Mouse (Mus musculus) ES-Bruce4 (cell line): ENCODE data around the gene Ssrp1.

ENCODE experiments used
- CTCF ChIP-seq: IDR thresholded peaks from one replicate; pipeline ENCODE4 v1.8.1; 2011; ENCODE audit warnings: low read depth, low read length
- EP300 ChIP-seq: IDR thresholded peaks from 2 replicates; pipeline ENCODE4 v1.6.1; 2011; ENCODE audit warnings: low read depth, low read length; ENCODE audit not compliant: insufficient read depth
- POLR2A ChIP-seq: IDR thresholded peaks from one replicate; pipeline ENCODE4 v1.8.1; 2011; ENCODE audit warnings: low read length; ENCODE audit not compliant: insufficient read depth

DNA sequence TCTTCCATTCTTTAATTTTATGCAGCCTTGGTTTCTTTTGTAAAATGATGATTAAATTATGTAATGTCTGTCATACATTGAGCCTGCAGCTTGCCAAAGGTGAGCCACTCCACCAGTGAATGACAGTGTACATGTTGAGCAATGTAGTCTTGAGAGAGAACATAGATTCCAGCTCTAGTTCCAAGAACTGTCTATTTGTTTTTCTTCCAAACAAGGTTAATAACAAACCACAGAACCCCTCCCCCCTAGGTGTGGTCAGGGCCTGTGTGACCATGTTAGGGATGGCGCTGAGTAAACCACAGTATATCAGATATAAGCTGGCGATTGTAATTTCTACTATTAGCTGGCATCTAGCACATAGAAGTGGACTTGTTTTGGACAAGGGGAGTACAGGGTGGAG lies 40.7 kb upstream of the Ssrp1 start:
- TF ChIP-seq POLR2A (no peak), CTCF (no peak), EP300 (no peak)
